In genomic region chr15:36412016-36412415, GRCm38 (mm10) we compare ENCODE assay signal across 24 mouse cellular contexts.
DNase-seq lines count a peak whose midpoint lies in the region; ATAC-seq and TF ChIP-seq lines count a peak whose summit lies in the region.
"Had no signal": no experiment of that assay in that cellular context is flagged by ENCODE, and none has a peak within 500 bp of the region (broad histone marks: within the 10 kb centered on the region; RNA-seq: fewer than 3 reads in every experiment).

No protein-coding gene starts in this region.

- no peaks in the 10 kb centered on the region for H3K4me1 ChIP-seq in kidney, postnatal 0 days (replicated peaks; ENCODE audit: insufficient read depth, low read length)
- H3K4me1 ChIP-seq: embryonic facial prominence, embryonic 13.5 days; embryonic facial prominence, embryonic 15.5 days; forebrain, embryonic 10.5 days; forebrain, embryonic 12.5 days had no signal

- H3K36me3 ChIP-seq in kidney, postnatal 0 days (ENCODE audit: insufficient read depth, low read length) = no peaks in the 10 kb centered on the region
- H3K36me3 ChIP-seq: embryonic facial prominence, embryonic 13.5 days; embryonic facial prominence, embryonic 15.5 days; forebrain, embryonic 10.5 days; forebrain, embryonic 12.5 days had no signal

- no peak overlapping the region for H3K9ac ChIP-seq in kidney, postnatal 0 days (ENCODE audit: low read depth, low read length)
- H3K9ac ChIP-seq: embryonic facial prominence, embryonic 13.5 days; embryonic facial prominence, embryonic 15.5 days; forebrain, embryonic 12.5 days had no signal

- H3K9me3 ChIP-seq in kidney, postnatal 0 days (replicated peaks; ENCODE audit: low read length) = no peaks in the 10 kb centered on the region
- H3K9me3 ChIP-seq: embryonic facial prominence, embryonic 13.5 days; embryonic facial prominence, embryonic 15.5 days; forebrain, embryonic 10.5 days; forebrain, embryonic 12.5 days had no signal

- no peak overlapping the region for H3K4me3 ChIP-seq in kidney, postnatal 0 days (replicated peaks; ENCODE audit: low read depth, low read length)
- H3K4me3 ChIP-seq: embryonic facial prominence, embryonic 13.5 days; embryonic facial prominence, embryonic 15.5 days; erythroblast, embryonic 14.5 days; forebrain, embryonic 10.5 days; forebrain, embryonic 12.5 days had no signal

- peak; percentile 33 for DNase-seq in kidney, postnatal 0 days (ENCODE audit: low spot score)
- DNase-seq in kidney, adult 9 months = no peak
- peak; percentile 11 for DNase-seq in NIH3T3 (ENCODE audit: low read depth)
- peak; percentile 66 for DNase-seq in brain, adult 2 months (ENCODE audit: low read depth, low spot score)
- DNase-seq in kidney, postnatal 4 days = no peak
- DNase-seq: adrenal gland, adult 8-10 months; adrenal gland, postnatal 14 days; adrenal gland, postnatal 36 days; cerebellum, adult 11 months; cerebellum, adult 18-20 months; cerebellum, adult 8-10 months; cerebellum, adult 9-11 months; cerebellum, postnatal 14 days; cerebellum, postnatal 36 days; embryo, embryonic 11 days had no signal

- H3K4me2 ChIP-seq in kidney, postnatal 0 days (ENCODE audit: low read length) = no peak overlapping the region
- H3K4me2 ChIP-seq: embryonic facial prominence, embryonic 13.5 days; embryonic facial prominence, embryonic 15.5 days; forebrain, embryonic 12.5 days had no signal

- ATAC-seq in kidney, postnatal 0 days (replicated peaks; ENCODE audit: low FRiP score, low read depth) = no peak
- ATAC-seq: activated CD4-positive, CD25-positive, alpha-beta regulatory T cell, adult 4 months; forebrain, embryonic 14.5 days; forebrain, embryonic 16.5 days; Patski had no signal

- WGBS in kidney, postnatal 0 days = 50% methylated on average over 3 of the region's 3 CpGs

- H3K27ac ChIP-seq in kidney, postnatal 0 days = no peak overlapping the region
- H3K27ac ChIP-seq: embryonic facial prominence, embryonic 13.5 days; embryonic facial prominence, embryonic 15.5 days; forebrain, embryonic 10.5 days; forebrain, embryonic 12.5 days had no signal

- no peak for TF ChIP-seq CTCF in kidney, postnatal 0 days (IDR thresholded peaks at IDR 0.05; ENCODE audit: low read depth)

- no peaks in the 10 kb centered on the region for H3K27me3 ChIP-seq in kidney, postnatal 0 days (ENCODE audit: insufficient read depth, low read length)
- H3K27me3 ChIP-seq: embryonic facial prominence, embryonic 13.5 days; embryonic facial prominence, embryonic 15.5 days; forebrain, embryonic 12.5 days; Patski had no signal

Comparison
In these comparisons a context has a peak if more than half of its experiments do, and no peak if none do; other contexts are left out.
1. DNase-seq: peak in kidney, postnatal 0 days (single experiment), NIH3T3 (single experiment) and brain, adult 2 months (single experiment); none in kidney, adult 9 months (single experiment) and kidney, postnatal 4 days (0 of 2).